Mouse (Mus musculus): ENCODE results near the gene Ccdc163. TPM values are rescaled to one million over a fixed set of nuclear protein-coding genes. Genes with fewer than 3 reads are reported as not detected.

The Ccdc163 gene
- total RNA-seq, 2 experiments from 2014 or later = 2.6 to 3.5 TPM

DNA sequence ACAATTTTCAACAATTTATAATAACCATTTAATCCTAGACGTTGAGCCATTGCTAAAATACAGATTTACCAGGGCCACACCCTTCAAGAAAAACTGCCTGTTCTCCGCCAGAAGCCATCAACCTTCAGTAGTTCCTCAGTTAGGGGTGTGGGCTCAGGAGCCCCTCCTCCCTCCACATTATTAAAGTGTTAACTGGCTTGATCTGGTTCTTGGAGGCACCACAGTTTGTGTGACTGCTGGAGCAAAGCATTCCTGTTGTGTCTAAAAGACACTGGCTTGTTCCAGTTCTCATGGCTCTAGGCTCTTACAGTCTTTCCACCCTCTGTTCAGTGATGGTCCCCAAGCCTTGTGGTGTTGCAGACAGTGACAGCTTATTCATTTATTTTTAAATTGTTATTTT, 72.2 kb downstream of the Ccdc163 start:
- no peak for DNase-seq

- no peak for DNase-seq
These were observed 73.1 kb downstream of the Ccdc163 start for GRCm38 (mm10) chr4:116781366-116781765.

GRCm38 (mm10) chr4:116782171-116782570, 73.9 kb downstream of the Ccdc163 start:
- DNase-seq = no peak

- no peak for DNase-seq
These were observed 78.3 kb downstream of the Ccdc163 start for GRCm38 (mm10) chr4:116786587-116786986.

GRCm38 (mm10) chr4:116787985-116788760, 79.9 kb downstream of the Ccdc163 start:
- DNase-seq = no peak

- peak; percentile 44 for DNase-seq
These were observed 80.6 kb downstream of the Ccdc163 start for GRCm38 (mm10) chr4:116788956-116789355.

DNA sequence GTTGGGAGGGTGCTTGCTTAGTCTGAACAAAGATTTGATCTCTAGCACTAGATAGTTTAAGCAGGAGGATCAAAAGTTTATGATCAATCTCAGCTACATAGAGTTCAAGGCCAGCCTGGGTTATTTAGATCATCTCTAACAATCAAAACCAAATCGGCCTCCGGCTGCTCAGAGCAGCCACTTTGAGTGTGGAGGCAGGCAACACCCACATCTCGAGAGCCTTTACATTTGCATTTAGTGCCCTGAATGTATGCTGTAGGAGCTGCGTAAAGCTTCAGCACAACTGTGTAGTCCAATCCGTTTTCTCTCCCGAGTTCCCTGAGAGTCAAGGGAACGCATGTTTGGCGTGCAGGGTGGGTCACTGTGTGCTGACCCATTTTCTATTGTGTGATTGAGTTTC, 84.1 kb downstream of the Ccdc163 start:
- no peak for DNase-seq

DNA sequence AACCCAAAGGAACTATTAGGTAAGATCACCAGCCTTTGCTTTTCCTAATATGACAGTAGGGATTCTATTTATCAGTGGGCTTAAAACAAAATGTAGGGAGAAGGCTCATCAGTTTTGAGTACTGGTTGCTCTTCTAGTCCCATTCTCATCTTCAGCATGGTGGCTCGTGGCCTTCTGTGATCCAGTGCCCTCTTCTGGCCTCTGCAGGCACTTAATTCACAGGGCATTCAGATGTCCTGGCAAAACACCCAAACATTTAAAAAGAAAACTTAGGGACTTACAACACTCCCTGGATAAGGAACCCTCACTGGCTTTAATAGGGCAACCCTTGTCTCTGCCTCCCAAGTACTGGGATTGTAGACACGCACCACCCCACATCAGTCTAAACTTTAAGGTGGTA, 86.0 kb downstream of the Ccdc163 start:
- DNase-seq = no peak

DNA sequence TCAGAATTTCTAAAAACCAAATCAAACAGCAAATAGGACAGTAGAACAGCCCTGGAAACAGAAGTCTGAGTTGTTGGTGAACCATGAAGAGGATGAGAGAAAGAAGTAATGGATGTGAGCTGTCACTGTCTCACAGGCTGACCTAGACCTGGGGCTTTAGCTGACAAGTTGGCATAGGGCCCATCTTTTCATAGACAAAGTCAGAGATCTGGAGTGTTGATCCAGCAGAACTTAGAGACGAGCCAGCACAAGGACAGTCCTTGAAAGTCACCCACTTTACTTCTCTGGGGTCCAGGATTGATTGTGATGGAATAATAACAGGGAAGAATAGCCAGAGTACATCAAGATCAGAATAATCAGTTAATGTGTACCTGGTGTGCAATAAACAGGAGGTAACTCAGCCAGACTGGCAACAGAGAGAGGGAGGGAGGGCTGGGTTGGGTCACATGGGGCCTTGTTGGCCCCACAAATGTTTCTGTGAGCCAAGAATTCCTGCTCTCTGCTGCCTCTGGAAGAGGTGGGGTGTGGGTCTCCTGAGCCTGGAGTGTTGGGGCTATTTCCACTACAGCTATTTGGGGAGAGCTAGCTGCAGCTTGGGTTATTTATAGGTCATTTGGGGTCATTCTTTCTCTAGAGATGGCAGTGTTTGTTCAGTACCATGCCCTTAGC, 88.3 kb downstream of the Ccdc163 start:
- peak; percentile 53 for DNase-seq

DNA sequence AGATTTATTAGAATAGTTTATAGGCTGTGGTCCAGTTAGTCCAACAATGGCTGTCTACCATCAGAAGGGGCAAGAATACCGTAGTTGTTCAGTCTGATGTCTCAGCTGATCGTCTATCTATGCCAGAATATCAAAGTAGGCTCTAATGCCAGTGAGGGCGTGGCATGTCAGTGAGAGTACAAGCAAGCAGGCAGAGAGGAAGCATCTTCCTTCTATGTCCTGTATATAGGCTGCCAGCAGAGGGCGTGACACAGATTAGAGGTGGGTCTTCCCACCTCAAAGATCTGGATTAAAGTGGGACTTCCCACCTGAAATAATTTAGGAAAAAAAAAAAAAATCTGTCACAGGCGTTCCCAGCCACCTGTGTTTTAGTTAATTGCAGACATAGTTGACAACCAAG, 91.6 kb downstream of the Ccdc163 start:
- no peak for DNase-seq

Other genes with a start within 250 kb of the Ccdc163 start
- gene Mast2, start 244.3 kb upstream of the Ccdc163 start, total RNA-seq (2021) = 10 to 100 TPM; 76.6 to 83.8 TPM
- 10 to 100 TPM; 11.0 to 14.6 TPM for gene Ipp, start 201.0 kb upstream of the Ccdc163 start, total RNA-seq (2021)
- 10 to 100 TPM; 14.1 to 18.7 TPM for gene Tmem69, start 152.6 kb upstream of the Ccdc163 start, total RNA-seq (2021)
- 10 to 100 TPM; 28.0 to 28.3 TPM for gene Gpbp1l1, start 150.9 kb upstream of the Ccdc163 start, total RNA-seq (2021)
- gene Ccdc17, start 111.9 kb upstream of the Ccdc163 start, total RNA-seq (2021) = 1 to 10 TPM; 1.4 to 1.8 TPM
- 10 to 100 TPM; 12.4 to 12.8 TPM for gene Nasp, start 80.6 kb upstream of the Ccdc163 start, total RNA-seq (2021)
- 100 to 1,000 TPM; 175 to 184 TPM for gene Akr1a1, start 56.8 kb upstream of the Ccdc163 start, total RNA-seq (2021)
- 100 to 1,000 TPM; 229 to 254 TPM for gene Prdx1, start 23.0 kb upstream of the Ccdc163 start, total RNA-seq (2021)
- 10 to 100 TPM; 29.1 to 33.9 TPM for gene Mmachc, start 103 bp upstream of the Ccdc163 start, total RNA-seq (2021)
- gene Tesk2, start 12.4 kb downstream of the Ccdc163 start, total RNA-seq (2021) = 1 to 10 TPM; 1.3 to 1.5 TPM
- 1 to 10 TPM; 3.8 to 4.4 TPM for gene Toe1, start 99.1 kb downstream of the Ccdc163 start, total RNA-seq (2021)
- gene Mutyh, start 99.2 kb downstream of the Ccdc163 start, total RNA-seq (2021) = 1 to 10 TPM; 1.0 to 1.5 TPM
- gene Hpdl, start 113.2 kb downstream of the Ccdc163 start, total RNA-seq (2021) = 1 to 10 TPM; 2.0 to 2.3 TPM
- gene Zswim5, start 168.9 kb downstream of the Ccdc163 start, total RNA-seq (2021) = under 1 TPM; 0.11 to 0.13 TPM